Mouse (Mus musculus) thymus, postnatal 25 days (tissue): Measurements from ENCODE around the gene Senp6.
"Not testable (repeated sequence)": the region's sequence is repeated elsewhere in the genome, so short reads cannot be mapped to it uniquely, and the experiment has no call there.

Experiments
- DNase-seq: peaks from one replicate; pipeline ENCODE4 v3.0.0; 2022

Gene Senp6

DNA sequence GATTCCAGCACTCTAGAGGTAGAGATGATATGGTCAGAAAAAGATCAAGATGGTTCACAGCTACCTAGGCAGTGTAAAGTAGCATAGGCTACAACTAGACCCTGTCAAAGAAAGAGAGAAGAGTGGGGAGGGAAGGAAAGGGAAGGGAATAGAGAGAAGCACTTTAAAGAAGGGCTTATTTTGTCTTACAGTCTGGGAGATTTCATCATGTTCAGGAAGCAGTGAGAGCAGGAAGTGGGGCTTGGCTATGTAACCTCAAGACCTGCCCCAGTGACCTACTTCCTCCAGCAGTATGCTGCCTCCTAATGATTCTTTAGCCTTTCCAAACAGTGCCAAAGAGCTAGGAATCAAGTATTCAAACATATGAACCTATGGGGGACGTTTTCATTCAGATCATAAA lies 14.2 kb downstream of the Senp6 start:
- peak; percentile 48 for DNase-seq

DNA sequence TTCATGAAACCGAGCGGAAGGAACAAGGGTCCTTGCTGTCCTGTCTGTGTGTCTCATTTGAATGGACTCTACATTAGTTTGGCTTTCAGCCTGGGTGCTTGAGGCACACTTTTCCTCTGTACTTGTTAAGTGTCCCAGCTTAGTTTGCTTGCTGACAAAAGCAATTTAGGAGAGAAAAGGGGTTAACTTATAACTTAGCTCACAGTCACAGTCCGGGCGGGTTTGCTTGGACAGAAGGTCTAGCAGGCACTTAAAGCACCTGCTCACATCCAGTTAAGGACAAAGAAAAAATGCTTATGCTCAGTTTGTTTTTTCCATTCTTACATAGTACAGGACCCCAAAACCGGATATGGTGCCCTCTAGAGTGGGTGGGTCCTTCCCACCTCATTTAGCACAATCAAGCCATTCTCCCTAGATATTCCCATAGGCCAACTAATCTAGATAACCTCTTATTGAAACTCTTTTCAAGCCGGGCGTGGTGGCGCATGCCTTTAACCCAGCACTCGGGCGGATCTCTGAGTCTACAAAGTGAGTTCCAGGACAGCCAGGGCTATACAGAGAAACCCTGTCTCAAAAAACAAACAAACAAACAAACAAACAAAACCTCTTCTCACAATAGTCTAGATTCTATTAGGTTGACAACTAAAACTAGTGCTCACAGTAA lies 17.9 kb downstream of the Senp6 start:
- DNase-seq, result no peak

DNA sequence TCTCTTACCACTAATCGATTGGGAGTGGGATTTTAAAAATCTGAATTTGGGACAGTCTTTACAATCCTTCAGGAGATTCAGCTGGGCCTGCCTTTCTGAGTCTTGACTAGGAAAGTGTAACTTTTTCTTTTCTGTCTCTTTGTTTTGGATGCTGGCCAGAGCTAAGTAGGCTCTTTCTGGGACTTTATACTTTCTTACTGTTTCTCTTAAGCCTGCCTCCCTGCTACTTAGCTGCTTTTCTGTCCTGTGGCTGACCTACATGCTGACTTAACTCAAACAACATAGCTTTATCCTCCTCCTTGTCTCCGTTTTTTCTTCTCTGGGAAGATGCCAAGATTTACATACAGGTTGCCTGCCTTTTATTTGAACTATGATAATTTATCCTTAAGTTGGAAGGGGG lies 19.0 kb downstream of the Senp6 start:
- no peak for DNase-seq

DNA sequence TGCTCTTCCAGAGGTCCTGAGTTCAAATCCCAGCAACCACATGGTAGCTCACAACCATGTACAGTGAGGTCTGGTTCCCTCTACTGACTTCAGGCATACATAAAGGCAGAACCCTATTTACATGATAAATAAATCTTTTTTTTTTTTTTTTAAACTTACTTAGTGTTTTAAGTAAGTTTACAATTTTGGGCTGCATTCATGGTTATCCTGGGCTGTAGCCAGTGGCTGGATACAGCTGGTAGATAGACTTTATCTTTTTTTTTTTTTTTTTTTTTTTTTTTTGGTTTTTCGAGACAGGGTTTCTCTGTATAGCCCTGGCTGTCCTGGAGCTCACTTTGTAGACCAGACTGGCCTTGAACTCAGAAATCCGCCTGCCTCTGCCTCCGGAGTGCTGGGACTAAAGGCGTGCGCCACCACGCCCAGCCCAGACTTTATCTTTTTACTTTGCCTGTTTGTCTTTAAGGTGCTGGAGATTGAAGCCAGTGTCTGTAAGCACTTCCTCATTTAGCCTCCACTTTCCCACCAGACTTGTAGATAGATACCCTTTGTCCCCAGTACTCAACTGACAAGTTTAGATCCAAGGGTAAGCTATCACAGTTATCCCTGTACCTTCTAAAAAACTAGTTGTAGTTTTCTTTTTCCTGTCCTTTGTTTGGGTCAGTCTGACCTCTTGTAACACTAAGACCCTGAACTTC lies 19.7 kb downstream of the Senp6 start:
- not testable (repeated sequence) for DNase-seq

DNA sequence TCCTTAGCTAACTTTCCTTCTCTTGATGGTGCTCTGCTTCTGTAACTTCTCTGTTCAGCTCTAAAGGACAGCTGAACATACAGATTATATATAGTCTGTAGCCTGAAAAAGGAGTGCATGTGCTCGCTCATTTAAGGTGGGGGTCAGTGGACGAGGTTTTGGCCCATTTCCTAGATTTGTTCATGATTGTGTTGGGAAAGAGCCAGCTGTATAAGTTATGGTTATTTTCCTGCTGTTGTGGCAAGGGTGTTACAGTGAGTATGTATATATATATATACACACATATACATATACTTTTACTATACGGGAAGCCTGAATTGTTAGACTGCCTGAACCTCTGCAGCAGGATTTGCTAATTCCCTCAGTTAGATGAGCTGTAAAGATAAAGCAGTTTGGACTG lies 22.7 kb downstream of the Senp6 start:
- DNase-seq, result no peak

DNA sequence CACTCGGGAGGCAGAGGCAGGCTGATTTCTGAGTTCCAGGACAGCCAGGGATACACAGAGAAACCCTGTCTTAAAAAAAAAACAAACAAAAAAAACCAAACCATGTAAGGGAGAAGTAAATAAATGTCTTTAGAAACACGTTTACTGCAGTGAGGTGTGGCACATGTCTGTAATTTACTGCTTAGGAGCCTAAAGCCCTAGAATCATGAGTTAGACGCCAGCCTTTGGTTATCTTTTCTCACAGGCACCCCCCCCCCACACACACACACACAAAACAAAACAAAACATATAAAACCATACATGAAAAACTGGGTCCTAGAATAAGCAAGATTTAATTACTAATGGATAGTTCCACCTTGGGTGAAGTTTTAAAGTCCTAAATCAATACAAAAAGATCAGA lies 29.6 kb downstream of the Senp6 start:
- DNase-seq, result no peak

DNA sequence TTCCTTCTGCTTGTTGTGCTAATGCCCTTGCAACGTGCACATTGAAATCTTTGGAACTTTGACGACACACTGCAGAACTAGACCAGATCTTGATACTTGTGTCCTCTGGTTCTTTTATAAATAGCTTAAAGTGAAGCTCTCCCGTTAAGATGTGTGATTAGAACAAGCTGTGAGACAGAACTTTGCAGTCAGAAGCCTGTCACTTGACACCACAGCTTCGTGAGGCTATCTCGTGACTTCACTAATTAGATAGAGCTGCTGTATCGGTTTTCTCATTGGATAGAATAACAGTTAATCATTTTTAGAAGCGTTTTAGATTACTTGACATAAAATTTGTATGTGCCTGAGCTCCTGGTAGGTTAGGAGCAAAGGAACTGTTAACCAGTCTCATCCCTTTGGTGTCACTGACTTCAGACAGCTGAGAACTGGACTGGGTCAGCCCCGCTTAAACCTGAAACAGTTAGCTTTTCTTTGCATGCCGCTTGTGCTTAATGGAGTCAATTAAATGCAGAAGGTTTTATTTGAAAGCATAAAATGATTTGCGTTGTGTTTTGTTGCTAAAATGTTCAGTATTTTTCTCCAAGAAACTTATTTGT lies 79.4 kb downstream of the Senp6 start:
- no peak for DNase-seq

DNA sequence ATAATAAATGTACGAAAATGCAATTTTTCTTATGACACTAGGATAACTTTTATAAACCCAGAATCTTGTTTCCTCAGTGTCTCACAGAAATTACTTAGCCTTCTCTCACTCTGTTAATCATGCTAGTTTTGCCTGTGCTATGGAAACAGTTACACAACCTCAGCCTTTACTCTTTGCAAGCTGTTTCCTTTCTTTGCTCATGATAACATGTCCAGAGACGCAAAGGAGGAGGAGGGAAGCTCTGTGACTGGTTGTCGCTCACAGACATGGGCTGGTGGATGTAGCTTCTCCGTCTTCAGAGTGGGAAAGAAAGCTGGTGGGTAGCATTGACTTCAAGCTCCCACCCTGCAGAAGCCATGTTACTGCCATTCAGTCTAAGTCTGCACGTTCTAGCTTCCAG lies 82.9 kb downstream of the Senp6 start:
- no peak for DNase-seq

DNA sequence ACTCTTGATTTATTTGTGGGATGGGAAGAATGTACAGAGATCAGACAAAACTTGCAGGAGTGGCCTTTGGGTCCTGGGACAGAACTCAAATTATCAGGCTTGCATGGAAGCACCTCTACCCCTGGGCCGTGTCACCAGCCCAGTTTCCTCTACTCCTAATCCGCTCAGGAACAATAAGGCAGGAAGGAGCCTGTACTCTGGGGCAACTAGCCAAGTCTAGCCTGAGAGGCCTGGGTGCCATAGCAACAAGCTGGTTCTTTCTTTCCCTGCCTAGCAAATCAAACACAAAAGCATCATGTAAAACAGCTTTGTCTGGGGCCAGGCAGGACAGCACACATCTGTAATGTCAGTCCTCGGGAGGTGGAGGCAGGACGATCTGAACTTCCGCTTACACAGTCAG lies 88.6 kb downstream of the Senp6 start:
- no peak for DNase-seq

DNA sequence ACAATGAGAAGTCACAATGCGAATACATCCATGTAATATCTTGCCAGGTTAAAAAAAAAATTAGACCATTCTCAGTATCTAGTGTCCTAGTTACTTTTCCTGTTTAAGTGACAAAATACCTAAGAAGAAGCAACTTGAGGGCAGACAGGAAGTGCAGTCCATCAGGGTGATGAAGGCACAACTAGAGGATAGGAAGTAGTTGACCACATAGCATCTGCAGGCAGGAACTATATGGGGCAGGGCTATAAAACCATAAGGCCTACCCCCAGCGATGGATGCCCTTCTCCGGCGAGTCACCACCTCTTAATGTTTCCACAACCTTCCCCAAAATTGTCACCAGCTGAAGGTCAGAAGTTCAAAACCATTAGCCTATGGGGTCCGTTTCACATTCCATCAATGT lies 90.1 kb downstream of the Senp6 start:
- DNase-seq, result no peak

DNA sequence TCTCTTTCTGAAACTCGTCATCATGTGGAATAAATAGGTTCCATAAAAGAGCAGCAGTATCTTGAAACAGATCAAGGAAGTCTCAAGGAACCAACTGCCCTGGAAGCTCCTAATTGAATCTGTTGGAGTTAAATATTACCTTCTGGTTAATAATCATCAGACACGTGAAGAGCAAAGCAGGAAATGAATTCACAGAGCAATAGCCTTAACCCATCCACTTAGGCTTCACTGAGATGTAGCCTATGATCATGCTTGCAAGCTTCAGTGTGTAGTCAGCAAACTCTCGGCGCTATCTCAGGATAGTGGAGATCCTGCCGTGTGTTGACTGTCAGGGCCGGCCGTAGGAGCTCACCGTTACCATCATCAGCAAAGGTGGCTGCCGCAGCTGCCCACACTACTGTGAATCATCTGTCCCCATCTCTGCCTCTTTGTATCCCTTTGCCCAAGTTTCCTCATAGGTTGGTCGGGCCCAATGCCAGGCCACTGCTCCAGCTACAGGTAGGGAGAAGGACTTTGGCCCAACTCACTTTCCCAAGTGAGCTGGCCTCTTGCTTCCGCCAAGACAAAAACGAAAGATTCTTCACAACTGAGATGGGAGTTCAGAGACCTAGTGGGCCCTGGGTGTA lies 91.2 kb downstream of the Senp6 start:
- no peak for DNase-seq

DNA sequence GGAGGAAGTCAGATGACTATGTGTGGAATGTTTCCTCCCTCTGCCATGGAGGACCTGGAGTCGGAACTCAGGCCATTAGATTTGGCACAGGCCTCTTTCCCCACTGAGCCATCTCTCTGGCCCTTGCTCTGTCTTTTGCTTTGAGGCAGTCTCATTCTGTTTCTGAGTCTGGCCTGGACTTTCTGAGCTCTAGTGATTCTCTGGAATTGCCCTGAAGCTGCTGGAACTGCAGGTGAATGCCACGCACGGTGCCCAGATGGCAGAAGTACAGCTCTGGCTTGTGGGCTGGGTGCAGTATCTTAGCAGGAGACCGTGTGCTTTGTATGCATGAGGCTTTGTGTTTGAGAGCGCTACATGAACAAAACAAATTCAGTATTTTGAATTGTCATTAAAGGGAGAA lies 92.2 kb downstream of the Senp6 start:
- DNase-seq, result no peak

DNA sequence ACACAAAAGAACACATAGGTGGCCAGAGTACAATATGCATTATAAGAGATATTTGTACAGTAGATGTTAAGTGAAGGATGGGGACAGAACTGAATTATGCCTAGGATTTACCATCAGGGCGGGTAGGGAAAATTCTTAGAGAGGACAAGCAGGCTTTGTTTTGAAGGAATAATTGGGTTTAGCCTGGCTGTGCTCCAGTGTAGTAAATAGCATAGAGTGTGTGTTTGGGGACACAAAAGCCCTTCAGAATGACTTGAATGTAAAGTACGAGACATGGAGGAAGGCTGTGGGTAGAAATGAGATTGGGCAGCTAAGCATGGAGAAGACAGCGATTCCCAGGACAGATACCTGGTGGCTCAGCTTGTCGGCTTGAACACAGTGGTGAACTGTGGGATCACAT lies 94.7 kb downstream of the Senp6 start:
- no peak for DNase-seq

DNA sequence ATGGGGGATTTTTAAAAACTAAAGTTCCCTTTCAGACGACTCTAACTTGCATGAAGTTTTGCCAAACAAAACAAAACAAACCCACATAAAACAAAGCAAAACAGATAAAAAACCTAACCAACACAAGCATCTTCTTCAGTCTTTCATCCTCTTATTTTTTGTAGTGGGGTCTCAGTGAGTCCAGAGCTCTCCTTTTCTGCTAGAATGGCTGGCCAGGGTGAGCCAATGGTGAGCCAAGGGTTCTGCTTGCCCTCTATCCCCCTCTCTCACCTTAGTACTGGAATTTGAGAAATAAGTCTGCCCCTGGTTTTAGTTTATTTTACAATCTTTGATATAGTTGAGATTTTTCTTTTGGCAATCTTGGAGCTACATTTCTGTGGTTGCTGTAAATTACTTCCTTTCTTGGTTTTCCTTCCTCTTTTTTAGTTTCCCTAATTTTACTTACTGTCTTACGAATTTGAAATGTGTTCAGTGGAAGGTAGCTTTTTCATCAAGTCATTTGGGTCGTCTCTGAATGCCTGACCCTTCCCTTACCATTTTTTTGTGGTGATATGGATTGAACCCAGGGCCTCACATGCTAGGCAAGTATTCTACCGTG lies 96.5 kb downstream of the Senp6 start:
- DNase-seq, result no peak

DNA sequence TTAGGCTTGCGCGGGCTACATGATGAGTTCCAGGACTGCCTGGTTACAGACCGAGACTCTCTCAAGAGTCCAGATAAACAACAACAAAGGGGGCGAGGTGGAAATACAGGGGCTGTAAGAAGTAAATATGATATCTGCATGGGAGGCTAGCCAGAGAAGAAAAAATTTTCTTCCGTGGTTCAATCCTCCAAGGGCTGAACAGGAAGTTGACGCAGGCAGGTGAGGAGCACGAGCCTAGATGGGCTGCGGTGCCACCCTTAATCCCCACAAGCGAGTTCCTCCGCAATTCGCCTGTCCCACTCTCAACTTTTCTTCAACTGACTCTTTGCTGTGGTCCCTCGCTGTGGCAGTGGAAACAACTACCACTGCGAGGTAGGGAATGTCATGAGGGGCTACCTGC lies 97.5 kb downstream of the Senp6 start:
- DNase-seq, result no peak

DNA sequence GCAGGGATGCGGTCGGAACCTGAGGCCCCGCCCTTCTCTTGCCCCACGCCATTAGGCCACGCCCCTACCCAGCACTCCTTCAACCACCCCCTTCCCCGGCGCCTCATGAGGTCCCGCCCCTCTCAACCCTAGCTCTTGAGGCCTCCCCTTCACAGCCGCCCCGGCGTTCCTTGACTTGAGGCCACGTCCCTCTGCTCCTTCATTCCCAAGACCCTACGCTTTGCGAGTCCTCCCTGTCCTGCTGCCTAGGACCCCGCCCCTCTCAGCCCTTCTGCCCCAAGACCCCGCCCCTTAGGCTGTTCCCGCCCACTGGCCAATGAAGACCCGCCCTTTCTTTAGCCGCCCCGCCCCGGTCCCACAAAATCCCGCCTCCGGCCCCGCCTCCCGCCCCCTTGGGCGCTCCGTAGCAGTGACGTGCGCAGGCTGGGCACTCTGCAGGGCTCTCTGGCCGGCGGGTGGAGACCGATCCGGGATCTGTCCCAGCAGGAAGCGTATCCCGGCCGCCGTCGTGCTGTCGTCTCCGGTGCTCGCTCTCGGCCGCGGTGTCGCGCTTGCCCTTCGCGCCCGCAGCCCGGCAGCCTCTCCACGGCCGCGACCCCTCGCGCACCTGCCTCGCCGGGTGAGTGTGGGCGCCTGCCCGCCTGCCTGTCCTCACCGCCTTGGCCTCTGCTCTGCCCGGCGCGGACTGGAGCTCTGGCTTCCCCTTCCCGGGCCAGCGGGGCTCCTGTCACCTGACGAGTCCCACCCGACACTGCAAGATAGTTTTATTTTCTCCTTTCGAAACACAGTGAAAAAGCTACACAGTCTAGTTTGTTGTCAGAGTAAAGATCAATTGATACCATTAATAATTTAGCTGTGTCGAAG lies 98.1 kb downstream of the Senp6 start, which contains the start of gene Myo6:
Gene Myo6, plus strand, starts transcription at position 421 of the 864 bp plus-strand sequence.
- DNase-seq, result peak; percentile 91

DNA sequence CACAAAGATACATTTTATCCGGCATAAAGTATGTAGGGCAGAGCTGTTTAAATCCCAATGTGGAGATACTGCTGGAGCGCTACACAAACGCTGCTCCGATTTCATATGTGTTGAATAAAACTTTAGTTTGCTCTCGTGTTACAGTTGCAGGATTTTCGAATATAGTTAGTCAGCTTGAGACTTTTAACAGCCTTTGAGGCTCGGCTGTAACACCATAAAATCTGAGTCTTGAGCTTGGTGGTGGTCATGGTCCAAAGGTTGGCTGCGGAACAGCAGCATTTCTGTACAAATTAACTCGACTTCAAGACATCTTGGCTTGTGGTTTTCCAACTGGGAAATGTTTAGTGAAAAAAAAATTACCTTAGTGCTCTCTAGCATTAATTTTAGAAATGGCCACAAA lies 99.0 kb downstream of the Senp6 start:
- no peak for DNase-seq

DNA sequence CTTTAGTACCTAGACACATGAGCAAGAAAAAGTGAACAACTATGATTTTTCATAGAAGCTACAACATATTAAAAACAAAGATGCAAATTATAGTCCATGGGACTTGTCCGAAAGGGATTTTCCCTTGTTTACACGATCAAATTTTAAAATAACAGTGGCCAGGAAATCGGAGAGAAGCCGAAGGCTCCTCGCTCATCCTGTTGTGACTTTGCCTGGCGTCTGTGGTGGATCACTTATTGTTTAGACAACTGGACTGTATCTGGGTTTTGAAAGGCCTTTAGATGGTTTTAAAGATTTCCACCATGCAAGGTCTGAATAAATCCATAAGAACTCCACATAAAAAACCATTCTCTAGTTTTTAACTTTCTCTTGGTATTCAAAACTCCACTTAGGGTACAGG lies 99.7 kb downstream of the Senp6 start:
- no peak for DNase-seq

DNA sequence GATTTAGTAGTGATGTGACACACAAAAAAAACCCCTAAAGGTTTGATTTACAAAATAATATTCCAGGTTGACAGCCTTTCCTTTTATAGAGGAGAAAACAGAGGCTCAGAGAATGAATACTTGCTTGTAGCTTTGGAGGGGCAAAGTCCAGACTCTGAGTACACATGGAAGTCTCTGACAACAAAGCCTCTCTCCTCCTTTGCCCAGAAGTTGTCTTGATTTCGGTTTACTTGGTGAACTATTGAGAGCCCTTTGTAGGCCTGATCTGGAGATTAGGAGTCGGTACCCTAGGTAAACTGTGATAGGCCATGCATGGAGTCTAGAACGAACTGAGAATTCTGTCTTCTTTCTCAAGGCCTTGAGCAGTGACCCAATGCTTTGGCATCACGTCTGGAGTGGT lies 100.4 kb downstream of the Senp6 start:
- DNase-seq, result no peak

DNA sequence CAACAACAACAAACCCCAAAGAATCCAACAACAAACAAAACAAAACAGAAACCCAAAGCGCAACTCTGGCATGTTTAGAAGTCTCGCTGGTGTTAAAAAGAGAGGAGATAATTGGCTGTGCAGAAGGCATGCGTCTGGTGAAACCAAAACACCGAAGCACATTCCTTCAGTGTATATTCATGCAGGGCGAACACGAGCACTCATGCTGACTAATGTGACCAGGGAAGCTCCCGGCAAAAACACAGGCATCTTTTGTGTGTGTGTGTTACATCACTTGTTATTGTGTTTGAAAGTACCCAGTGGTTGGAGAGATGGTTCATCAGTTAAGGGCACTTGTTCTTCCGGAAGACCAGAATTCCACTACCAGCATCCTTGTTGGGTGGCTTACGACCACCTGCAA lies 102.8 kb downstream of the Senp6 start:
- DNase-seq, result no peak

DNA sequence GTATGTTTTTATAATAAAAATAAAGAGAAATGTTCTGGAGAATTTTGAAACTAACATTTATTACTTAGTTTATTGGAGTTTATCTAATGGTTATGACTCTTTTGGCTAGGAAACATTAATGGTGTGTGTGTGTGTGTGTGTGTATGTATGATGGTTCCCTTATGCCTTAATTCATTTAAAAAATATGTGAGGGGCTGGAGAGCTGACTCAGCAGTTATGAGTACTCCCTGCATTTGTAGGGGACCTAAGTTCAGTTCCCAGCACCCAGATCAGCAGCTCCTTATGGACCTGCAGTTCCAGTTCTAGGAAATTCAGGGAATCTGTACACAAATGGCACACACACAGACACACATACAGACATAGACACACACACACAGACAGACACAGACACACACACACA lies 104.5 kb downstream of the Senp6 start:
- no peak for DNase-seq

DNA sequence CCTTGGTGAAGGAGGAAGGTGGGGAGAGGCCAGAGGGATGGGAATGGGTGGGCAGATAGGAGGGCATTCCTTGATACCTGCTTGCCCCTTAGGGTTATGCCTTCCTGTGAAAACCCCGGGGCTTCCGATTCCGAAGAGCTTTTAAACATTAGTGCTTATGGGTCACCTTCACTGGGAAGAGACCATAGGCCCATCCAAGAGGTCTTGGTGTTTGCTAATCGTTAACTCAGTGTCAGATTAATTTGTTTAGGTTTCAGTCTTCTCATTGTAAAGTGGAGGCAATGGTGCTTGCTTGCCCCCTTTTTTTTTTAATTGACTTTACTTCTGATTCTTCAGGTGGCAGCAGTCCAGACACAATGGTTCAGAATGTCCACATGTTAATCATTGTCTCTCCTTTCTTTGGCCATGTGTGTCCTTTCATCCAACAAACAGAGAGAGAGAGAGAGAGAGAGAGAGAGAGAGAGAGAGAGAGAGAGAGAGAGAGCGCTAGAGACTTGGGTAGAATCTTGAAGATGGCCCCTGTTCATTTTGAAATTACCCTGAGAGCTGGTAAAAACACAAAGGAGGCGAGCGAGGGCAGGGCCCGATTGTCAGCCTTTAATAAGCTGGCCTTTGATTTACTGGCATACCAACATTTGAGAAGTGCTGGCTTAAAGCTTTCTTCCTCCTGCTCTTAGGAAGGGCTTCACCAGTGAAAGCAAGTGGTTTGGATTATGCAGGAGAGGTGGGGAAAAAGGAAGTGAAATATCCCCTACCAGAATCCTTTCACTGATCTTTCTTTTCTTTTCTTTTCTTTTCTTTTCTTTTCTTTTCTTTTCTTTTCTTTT lies 105.9 kb downstream of the Senp6 start:
- no peak for DNase-seq
